Mouse (Mus musculus) megakaryocyte-erythroid progenitor cell, adult 5 weeks (primary cell): Measurements from ENCODE around the gene March5. TPM values are rescaled to one million over a fixed set of nuclear protein-coding genes. Genes with fewer than 3 reads are reported as not detected.

Source experiments
- polyA plus RNA-seq: library from polyadenylated mRNA; stranded (reverse); fragments of >175 nt; gene quantifications from 2 replicates; pipeline ENCODE4 v1.2.3, GENCODE M21; 2012

March5 gene
- polyA plus RNA-seq: 59.1 and 62.0 TPM in 2 replicates

GRCm38 (mm10) chr19:37207303-37208175, at the start of gene March5:
Gene March5 (plus strand): TSS chr19:37207543.

GRCm38 (mm10) chr19:37208176-37208755, 923 bp downstream of the March5 start, which contains the start of gene Cpeb3:
Gene Cpeb3 (minus strand): TSS chr19:37208601.

Other genes starting within 250 kb of the March5 start
- 3.0 and 4.3 TPM in 2 replicates for gene Cpeb3, start 1.1 kb downstream of the March5 start, polyA plus RNA-seq
- 8.8 and 10.4 TPM in 2 replicates for gene Ide, start 130.3 kb downstream of the March5 start, polyA plus RNA-seq
- gene Kif11, start 168.9 kb downstream of the March5 start, polyA plus RNA-seq: 3.7 and 4.7 TPM in 2 replicates
- gene Hhex, start 227.3 kb downstream of the March5 start, polyA plus RNA-seq: 148 and 160 TPM in 2 replicates